Mouse (Mus musculus): ENCODE data around the gene Phf14. TPM values are rescaled to one million over a fixed set of nuclear protein-coding genes. Genes with fewer than 3 reads are reported as not detected.

The Phf14 gene
- polyA plus RNA-seq, 1 experiment from 2014 or later, result 21.3 TPM

GRCm38 (mm10) chr6:12067956-12068355, 160.3 kb downstream of the Phf14 start:
- 73% methylated on average over 4 of the region's 4 CpGs for WGBS (ENCODE audit: insufficient replicate concordance)
- Histone ChIP-seq H3K36me3 (no peaks in the 10 kb centered on the region), H3K4me2 (no peak overlapping the region), H3K27me3 (no peaks in the 10 kb centered on the region), H3K4me3 (replicated peaks) (no peak overlapping the region), H3K4me1 (replicated peaks) (no peaks in the 10 kb centered on the region), H3K9ac (no peak overlapping the region), H3K9me3 (replicated peaks) (no peaks in the 10 kb centered on the region), H3K27ac (no peak overlapping the region)
- ATAC-seq (ENCODE audit: low read depth) (no peak), DNase-seq (no peak)

GRCm38 (mm10) chr6:12069357-12069756, 161.7 kb downstream of the Phf14 start:
- Histone ChIP-seq H3K4me2 (no peak overlapping the region), H3K27me3 (no peaks in the 10 kb centered on the region), H3K4me3 (replicated peaks) (no peak overlapping the region), H3K36me3 (no peaks in the 10 kb centered on the region), H3K27ac (no peak overlapping the region), H3K4me1 (replicated peaks) (no peaks in the 10 kb centered on the region), H3K9ac (no peak overlapping the region), H3K9me3 (replicated peaks) (no peaks in the 10 kb centered on the region)
- DNase-seq (no peak), ATAC-seq (ENCODE audit: low read depth) (no peak)
- 42% methylated on average over 2 of the region's 2 CpGs for WGBS (ENCODE audit: insufficient replicate concordance)

GRCm38 (mm10) chr6:12074599-12074998, 167.0 kb downstream of the Phf14 start:
- Histone ChIP-seq H3K27me3 (no peaks in the 10 kb centered on the region), H3K4me2 (no peak overlapping the region), H3K36me3 (no peaks in the 10 kb centered on the region), H3K9ac (no peak overlapping the region), H3K27ac (no peak overlapping the region), H3K4me1 (replicated peaks) (no peaks in the 10 kb centered on the region), H3K4me3 (replicated peaks) (no peak overlapping the region), H3K9me3 (replicated peaks) (no peaks in the 10 kb centered on the region)
- ATAC-seq (ENCODE audit: low read depth) (no peak), DNase-seq (no peak)
- 75% methylated on average over 5 of the region's 5 CpGs for WGBS (ENCODE audit: insufficient replicate concordance)

GRCm38 (mm10) chr6:12077338-12077737, 169.7 kb downstream of the Phf14 start:
- Histone ChIP-seq H3K4me1 (replicated peaks) (no peaks in the 10 kb centered on the region), H3K27ac (no peak overlapping the region), H3K9ac (no peak overlapping the region), H3K4me3 (replicated peaks) (no peak overlapping the region), H3K36me3 (no peaks in the 10 kb centered on the region), H3K9me3 (replicated peaks) (no peaks in the 10 kb centered on the region), H3K4me2 (no peak overlapping the region), H3K27me3 (no peaks in the 10 kb centered on the region)
- DNase-seq (no peak), ATAC-seq (ENCODE audit: low read depth) (no peak)
- 74% methylated on average over 7 of the region's 7 CpGs for WGBS (ENCODE audit: insufficient replicate concordance)

GRCm38 (mm10) chr6:12077880-12078618, 170.4 kb downstream of the Phf14 start:
- Histone ChIP-seq H3K4me2 (no peak overlapping the region), H3K4me3 (replicated peaks) (no peak overlapping the region), H3K4me1 (replicated peaks) (0 out of 2 replicates have a peak, but pooled peaks cover 3% of the 10 kb centered on the region), H3K36me3 (no peaks in the 10 kb centered on the region), H3K9ac (no peak overlapping the region), H3K27me3 (no peaks in the 10 kb centered on the region), H3K27ac (no peak overlapping the region), H3K9me3 (replicated peaks) (no peaks in the 10 kb centered on the region)
- 65% methylated on average over 8 of the region's 8 CpGs for WGBS (ENCODE audit: insufficient replicate concordance)
- no peak for DNase-seq
- no peak for ATAC-seq (ENCODE audit: low read depth)

GRCm38 (mm10) chr6:12079260-12079659, 171.7 kb downstream of the Phf14 start:
- 0 out of 2 replicates have a peak, but pooled peaks have one; percentile 43 for ATAC-seq (ENCODE audit: low read depth)

GRCm38 (mm10) chr6:12080423-12080822, 172.8 kb downstream of the Phf14 start:
- 0 out of 2 replicates have a peak, but pooled peaks cover 3% of the 10 kb centered on the region for H3K4me1 ChIP-seq (replicated peaks)
- ATAC-seq (ENCODE audit: low read depth) (no peak), DNase-seq (no peak)
- no peak overlapping the region for H3K4me2 ChIP-seq
- H3K4me3 ChIP-seq (replicated peaks), result no peak overlapping the region
- no peak overlapping the region for H3K27ac ChIP-seq
- 46% methylated on average over 5 of the region's 5 CpGs for WGBS (ENCODE audit: insufficient replicate concordance)
- no peaks in the 10 kb centered on the region for H3K27me3 ChIP-seq
- no peaks in the 10 kb centered on the region; the same call in 1 of the 2 replicates for H3K36me3 ChIP-seq
- H3K9ac ChIP-seq, result no peak overlapping the region
- H3K9me3 ChIP-seq (replicated peaks), result no peaks in the 10 kb centered on the region

More at GRCm38 (mm10) chr6:12079260-12079659, 171.7 kb downstream of the Phf14 start:
- no peak overlapping the region for H3K9ac ChIP-seq
- H3K36me3 ChIP-seq, result no peaks in the 10 kb centered on the region; the same call in 1 of the 2 replicates
- 0 out of 2 replicates have a peak, but pooled peaks cover 3% of the 10 kb centered on the region for H3K4me1 ChIP-seq (replicated peaks)
- no peaks in the 10 kb centered on the region for H3K27me3 ChIP-seq
- no peak for DNase-seq
- no peak overlapping the region for H3K4me3 ChIP-seq (replicated peaks)
- H3K9me3 ChIP-seq (replicated peaks), result no peaks in the 10 kb centered on the region
- H3K27ac ChIP-seq, result no peak overlapping the region
- 37% methylated on average over 4 of the region's 4 CpGs for WGBS (ENCODE audit: insufficient replicate concordance)
- no peak overlapping the region for H3K4me2 ChIP-seq

GRCm38 (mm10) chr6:12081722-12082121, 174.1 kb downstream of the Phf14 start:
- ATAC-seq (ENCODE audit: low read depth), result no peak
- no peaks in the 10 kb centered on the region for H3K27me3 ChIP-seq
- no peaks in the 10 kb centered on the region for H3K9me3 ChIP-seq (replicated peaks)
- H3K9ac ChIP-seq, result no peak overlapping the region
- no peak for DNase-seq
- WGBS (ENCODE audit: insufficient replicate concordance), result 62% methylated on average over 2 of the region's 2 CpGs
- H3K4me3 ChIP-seq (replicated peaks), result no peak overlapping the region
- H3K4me1 ChIP-seq (replicated peaks), result 0 out of 2 replicates have a peak, but pooled peaks cover 3% of the 10 kb centered on the region
- H3K27ac ChIP-seq, result no peak overlapping the region
- no peak overlapping the region for H3K4me2 ChIP-seq
- H3K36me3 ChIP-seq, result no peaks in the 10 kb centered on the region; the same call in 1 of the 2 replicates

GRCm38 (mm10) chr6:12082125-12082524, 174.5 kb downstream of the Phf14 start:
- Histone ChIP-seq H3K36me3 (no peaks in the 10 kb centered on the region; the same call in 1 of the 2 replicates), H3K9me3 (replicated peaks) (no peaks in the 10 kb centered on the region), H3K4me3 (replicated peaks) (no peak overlapping the region), H3K9ac (no peak overlapping the region), H3K4me1 (replicated peaks) (0 out of 2 replicates have a peak, but pooled peaks cover 3% of the 10 kb centered on the region), H3K27me3 (no peaks in the 10 kb centered on the region), H3K27ac (no peak overlapping the region), H3K4me2 (no peak overlapping the region)
- DNase-seq (no peak), ATAC-seq (ENCODE audit: low read depth) (no peak)
- WGBS (ENCODE audit: insufficient replicate concordance), result 79% methylated on average over 2 of the region's 2 CpGs

GRCm38 (mm10) chr6:12082531-12083216, 175.1 kb downstream of the Phf14 start:
- ATAC-seq (ENCODE audit: low read depth) (no peak), DNase-seq (no peak)
- no peaks in the 10 kb centered on the region; the same call in 1 of the 2 replicates for H3K36me3 ChIP-seq
- no peak overlapping the region for H3K27ac ChIP-seq
- WGBS (ENCODE audit: insufficient replicate concordance), result 48% methylated on average over 6 of the region's 6 CpGs
- H3K4me1 ChIP-seq (replicated peaks), result 0 out of 2 replicates have a peak, but pooled peaks cover 3% of the 10 kb centered on the region
- H3K9ac ChIP-seq, result no peak overlapping the region
- H3K4me2 ChIP-seq, result no peak overlapping the region
- no peaks in the 10 kb centered on the region for H3K9me3 ChIP-seq (replicated peaks)
- H3K4me3 ChIP-seq (replicated peaks), result no peak overlapping the region
- H3K27me3 ChIP-seq, result no peaks in the 10 kb centered on the region

- ATAC-seq (ENCODE audit: low read depth) (no peak), DNase-seq (no peak)
- H3K9ac ChIP-seq, result no peak overlapping the region
- no peaks in the 10 kb centered on the region; the same call in 1 of the 2 replicates for H3K36me3 ChIP-seq
- no peak overlapping the region for H3K27ac ChIP-seq
- H3K9me3 ChIP-seq (replicated peaks), result no peaks in the 10 kb centered on the region
- no peaks in the 10 kb centered on the region for H3K27me3 ChIP-seq
- 0 out of 2 replicates have a peak, but pooled peaks cover 3% of the 10 kb centered on the region for H3K4me1 ChIP-seq (replicated peaks)
- no peak overlapping the region for H3K4me3 ChIP-seq (replicated peaks)
- no peak overlapping the region for H3K4me2 ChIP-seq
- 74% methylated on average over 5 of the region's 5 CpGs for WGBS (ENCODE audit: insufficient replicate concordance)
Observed at GRCm38 (mm10) chr6:12084721-12085120, 177.1 kb downstream of the Phf14 start.

Measured in liver, embryonic 13.5 days (tissue).